Mouse (Mus musculus) NIH3T3 (cell line): ENCODE measurements around the gene Ctnna2.

ENCODE experiments used
- DNase-seq: peaks from one replicate; pipeline ENCODE4 v3.0.0-alpha.2; 2012; ENCODE audit warnings: low read depth

Gene Ctnna2

GRCm38 (mm10) chr6:77979241-77979961 is at the start of gene Ctnna2:
Ctnna2 (minus strand) TSS chr6:77979699.
- no peak for DNase-seq

- peak; percentile 7 for DNase-seq
These were observed 896 bp upstream of the Ctnna2 start for GRCm38 (mm10) chr6:77980137-77981052.

- DNase-seq, result no peak
These were observed 841 bp downstream of the Ctnna2 start for GRCm38 (mm10) chr6:77978476-77979240.

- no peak for DNase-seq
These were observed 8.8 kb downstream of the Ctnna2 start for GRCm38 (mm10) chr6:77970545-77971242.

GRCm38 (mm10) chr6:77969774-77970173 is 9.7 kb downstream of the Ctnna2 start:
- DNase-seq, result no peak

GRCm38 (mm10) chr6:77962011-77962410 is 17.5 kb downstream of the Ctnna2 start:
- DNase-seq, result peak; percentile 20

GRCm38 (mm10) chr6:77951276-77951675 is 28.2 kb downstream of the Ctnna2 start:
- no peak for DNase-seq

- DNase-seq, result no peak
These were observed 28.8 kb downstream of the Ctnna2 start for GRCm38 (mm10) chr6:77950690-77951089.

GRCm38 (mm10) chr6:77929375-77929774 is 50.1 kb downstream of the Ctnna2 start:
- DNase-seq, result no peak

- no peak for DNase-seq
These were observed 106.3 kb downstream of the Ctnna2 start for GRCm38 (mm10) chr6:77873150-77873549.

GRCm38 (mm10) chr6:77869313-77869712 is 110.2 kb downstream of the Ctnna2 start:
- DNase-seq, result no peak

- no peak for DNase-seq
These were observed 111.4 kb downstream of the Ctnna2 start for GRCm38 (mm10) chr6:77868119-77868518.

- DNase-seq, result no peak
These were observed 116.1 kb downstream of the Ctnna2 start for GRCm38 (mm10) chr6:77863379-77863778.

GRCm38 (mm10) chr6:77862781-77863180 is 116.7 kb downstream of the Ctnna2 start:
- no peak for DNase-seq

- no peak for DNase-seq
These were observed 130.1 kb downstream of the Ctnna2 start for GRCm38 (mm10) chr6:77849438-77849837.

- DNase-seq, result no peak
These were observed 130.7 kb downstream of the Ctnna2 start for GRCm38 (mm10) chr6:77848796-77849195.

GRCm38 (mm10) chr6:77847651-77848050 is 131.8 kb downstream of the Ctnna2 start:
- no peak for DNase-seq

- DNase-seq, result no peak
These were observed 140.4 kb downstream of the Ctnna2 start for GRCm38 (mm10) chr6:77839076-77839475.

GRCm38 (mm10) chr6:77838653-77839052 is 140.8 kb downstream of the Ctnna2 start:
- DNase-seq, result no peak

GRCm38 (mm10) chr6:77837543-77837942 is 142.0 kb downstream of the Ctnna2 start:
- DNase-seq, result no peak

- DNase-seq, result no peak
These were observed 144.8 kb downstream of the Ctnna2 start for GRCm38 (mm10) chr6:77834680-77835079.

- DNase-seq, result no peak
These were observed 152.0 kb downstream of the Ctnna2 start for GRCm38 (mm10) chr6:77827526-77827925.
